Mouse (Mus musculus): ENCODE results near the gene Phlpp2.

- TF ChIP-seq MAFK (IDR thresholded peaks at IDR 0.05; ENCODE audit: insufficient read depth, low read depth, low read length) (no peak), HCFC1 (IDR thresholded peaks at IDR 0.05; ENCODE audit: borderline replicate concordance, insufficient read depth, low read length) (no peak), CHD2 (IDR thresholded peaks at IDR 0.05; ENCODE audit: low read depth, low read length) (no peak)
These were observed 26.3 kb downstream of the Phlpp2 start for GRCm38 (mm10) chr8:109894636-109895035.

All from ES-E14 (cell line).